Mouse (Mus musculus) large intestine, adult 2 months (tissue): ENCODE measurements around the gene Otop2. TPM values are rescaled to one million over a fixed set of nuclear protein-coding genes. Genes with fewer than 3 reads are reported as not detected.

Experiments
- DNase-seq: peaks from one replicate; pipeline ENCODE4 v3.0.0-alpha.2; 2012; ENCODE audit warnings: low read depth, low spot score
- WGBS: fragments of 180-500 bp; shearing (Covaris S2); methylation state at CpG from one replicate; pipeline ENCODE4 v1.1.7; 2018; 5-methylcytosine and 5-hydroxymethylcytosine counted together
- polyA plus RNA-seq: library from polyadenylated mRNA; depleted of rRNA; stranded (reverse); fragments of >200 nt; gene quantifications from 2 replicates; pipeline ENCODE4 v1.2.3, GENCODE M21; 2012

Gene Otop2
- polyA plus RNA-seq, 1 experiment, result 0.05 TPM

DNA sequence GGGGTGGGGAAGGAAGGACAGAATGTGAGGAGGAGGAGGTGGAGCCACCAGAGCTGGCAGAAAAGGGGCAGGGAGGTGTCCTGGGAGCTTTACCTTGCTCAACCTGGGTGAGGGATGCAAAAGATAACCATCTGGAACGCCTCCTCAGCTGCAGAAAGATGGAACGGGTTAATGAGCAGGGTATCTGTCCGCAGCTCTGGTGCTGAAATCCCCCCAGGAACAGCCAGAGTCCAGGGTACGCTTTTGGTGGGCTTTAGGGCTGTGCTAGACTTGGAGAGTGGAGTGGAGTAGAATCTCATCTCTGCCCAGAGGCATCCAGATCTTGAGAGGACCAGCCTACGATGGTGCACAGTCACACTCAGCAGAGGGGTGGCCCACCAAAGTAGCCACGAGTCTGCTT lies 29.2 kb downstream of the Otop2 start:
- WGBS, result 12% methylated on average over 6 of the region's 6 CpGs
- DNase-seq, result no peak

GRCm38 (mm10) chr11:115337350-115337749 lies 30.4 kb downstream of the Otop2 start:
- WGBS, result 23% methylated on average over 3 of the region's 3 CpGs
- DNase-seq, result no peak

GRCm38 (mm10) chr11:115337826-115338225 lies 30.9 kb downstream of the Otop2 start:
- WGBS, result 29% methylated on average over 1 of the region's 1 CpGs
- no peak for DNase-seq

DNA sequence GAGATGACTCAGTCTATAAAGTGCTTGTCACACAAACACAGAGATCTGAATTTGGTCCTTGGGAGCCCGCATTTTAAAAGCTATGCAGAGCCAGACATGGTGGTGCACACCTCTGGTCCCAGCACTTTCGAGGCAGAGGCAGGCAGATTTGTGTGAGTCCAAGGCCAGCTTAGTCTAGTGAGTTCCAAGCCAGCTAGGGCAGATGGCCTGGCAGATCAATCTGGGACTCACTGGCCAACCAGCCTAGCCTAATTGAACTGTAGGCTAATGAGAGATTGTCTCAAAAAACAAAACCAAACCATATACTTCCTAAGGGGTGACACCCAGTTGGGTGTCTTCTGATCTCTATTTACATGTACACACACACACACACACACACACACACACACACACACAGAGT lies 34.3 kb downstream of the Otop2 start:
- WGBS, result 39% methylated on average over 2 of the region's 2 CpGs
- no peak for DNase-seq

- no peak for DNase-seq
- WGBS, result 31% methylated on average over 6 of the region's 6 CpGs
Measured at GRCm38 (mm10) chr11:115341866-115342265, 34.9 kb downstream of the Otop2 start.

DNA sequence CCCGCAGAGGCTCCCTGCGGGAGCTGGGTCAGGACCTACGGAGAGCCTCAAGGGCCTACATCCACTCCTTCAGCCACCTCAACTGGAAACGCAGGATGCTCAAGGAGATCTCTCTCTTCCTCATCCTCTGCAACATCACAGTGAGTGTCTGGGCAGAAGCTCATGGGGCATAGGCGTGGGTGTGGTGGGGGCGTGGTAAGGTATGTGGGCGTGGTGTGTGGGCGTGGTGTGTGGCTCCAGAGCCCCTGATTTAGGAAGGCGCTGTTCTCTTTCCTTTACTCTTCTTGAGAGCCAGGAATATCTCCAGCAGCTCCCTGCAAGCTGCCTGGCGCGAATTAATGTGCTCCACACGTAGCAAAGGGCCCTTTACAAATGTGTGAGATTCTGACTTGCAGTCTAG lies 38.0 kb downstream of the Otop2 start:
- DNase-seq, result no peak
- WGBS, result 25% methylated on average over 12 of the region's 12 CpGs

GRCm38 (mm10) chr11:115345515-115345914 lies 38.6 kb downstream of the Otop2 start:
- no peak for DNase-seq
- WGBS, result 47% methylated on average over 7 of the region's 7 CpGs

- no peak for DNase-seq
- 74% methylated on average over 17 of the region's 17 CpGs for WGBS
Measured at GRCm38 (mm10) chr11:115348681-115349248, 41.8 kb downstream of the Otop2 start.

DNA sequence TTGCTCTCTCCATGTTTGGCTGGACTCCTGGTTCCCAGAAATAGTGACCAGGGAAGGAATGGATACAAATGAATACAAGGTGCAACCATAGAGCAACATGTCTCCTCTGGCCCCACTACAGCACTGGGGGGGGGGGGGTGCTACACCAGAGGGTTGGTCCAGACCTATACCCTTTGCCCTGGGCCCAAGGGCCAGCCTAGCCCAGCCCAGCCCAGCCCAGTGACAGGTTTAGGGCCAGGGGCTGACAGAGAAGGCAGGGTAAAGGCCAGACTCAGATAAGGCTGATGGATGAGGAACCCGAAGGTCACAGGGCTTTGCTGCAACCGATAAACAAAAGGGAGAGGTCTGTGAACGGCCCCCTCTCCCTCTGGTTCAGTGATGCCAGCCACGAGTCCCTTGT lies 43.0 kb downstream of the Otop2 start:
- WGBS, result 80% methylated on average over 4 of the region's 4 CpGs
- no peak for DNase-seq

DNA sequence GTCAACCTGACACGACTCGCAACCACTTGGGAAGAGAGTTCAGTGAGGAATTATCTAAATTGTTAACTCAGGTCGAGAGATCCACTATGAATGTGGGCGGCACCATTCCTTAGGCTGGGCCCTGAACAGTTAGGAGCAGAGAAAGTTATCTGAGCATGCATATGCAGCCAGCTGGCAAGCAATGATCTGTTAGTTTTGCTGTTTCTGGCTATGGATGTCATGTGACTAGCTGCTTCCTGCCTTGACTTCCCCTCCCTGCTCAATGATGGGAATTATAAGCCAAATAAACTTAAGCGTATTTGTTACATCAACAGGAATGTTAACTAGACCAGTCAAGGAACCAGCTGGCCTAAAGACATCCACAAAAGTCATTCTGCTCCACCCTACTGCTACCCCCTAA lies 46.4 kb downstream of the Otop2 start:
- DNase-seq, result no peak
- 90% methylated on average over 5 of the region's 5 CpGs for WGBS

GRCm38 (mm10) chr11:115354183-115354582 lies 47.2 kb downstream of the Otop2 start:
- WGBS, result 10% methylated on average over 8 of the region's 8 CpGs
- DNase-seq, result no peak

GRCm38 (mm10) chr11:115358468-115358867 lies 51.5 kb downstream of the Otop2 start:
- WGBS, result 13% methylated on average over 5 of the region's 5 CpGs
- no peak for DNase-seq

DNA sequence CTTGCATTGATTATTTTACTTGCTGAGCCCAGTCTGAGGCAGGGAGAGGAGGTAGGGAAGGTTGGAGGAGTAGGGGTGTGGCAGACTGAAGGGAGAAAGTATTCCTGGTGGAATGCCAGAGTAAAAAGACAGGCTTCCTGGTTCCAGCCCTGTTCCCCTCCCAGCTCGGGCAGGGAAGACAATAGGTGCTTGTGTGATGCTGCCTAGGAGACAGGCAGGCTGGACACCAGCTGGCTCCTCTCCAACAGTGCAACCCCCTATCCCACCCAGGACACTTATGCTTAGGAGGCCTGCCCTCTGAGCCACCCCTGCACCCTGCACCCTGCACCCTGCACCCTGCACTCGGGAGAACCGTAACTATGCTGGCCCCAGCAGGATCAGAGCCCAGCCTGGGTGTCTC lies 52.3 kb downstream of the Otop2 start:
- no peak for DNase-seq
- WGBS, result 21% methylated on average over 3 of the region's 3 CpGs

GRCm38 (mm10) chr11:115359726-115360125 lies 52.8 kb downstream of the Otop2 start:
- DNase-seq, result no peak
- 22% methylated on average over 6 of the region's 6 CpGs for WGBS

DNA sequence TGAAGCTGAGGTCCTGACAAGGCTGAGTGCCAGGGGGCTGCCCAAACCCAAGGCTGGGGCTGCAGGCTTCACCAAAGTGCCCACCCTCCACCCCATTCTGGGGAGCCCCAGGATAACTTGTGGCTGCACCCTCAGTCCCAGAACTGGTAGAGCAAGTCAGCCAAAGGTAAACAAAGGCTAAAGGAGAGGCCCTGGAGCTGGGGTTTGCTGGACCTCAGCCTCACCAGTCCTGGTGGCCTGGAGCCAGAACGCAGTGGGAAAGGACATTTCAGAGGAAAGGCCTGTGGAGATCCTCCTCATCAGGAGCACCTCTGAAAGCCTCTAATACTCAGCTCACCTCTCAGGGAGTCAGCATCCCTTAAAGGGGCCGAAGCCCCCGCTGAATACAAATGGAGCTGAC lies 57.2 kb downstream of the Otop2 start:
- DNase-seq, result no peak
- 70% methylated on average over 3 of the region's 3 CpGs for WGBS

- no peak for DNase-seq
- WGBS, result 45% methylated on average over 7 of the region's 7 CpGs
Measured at GRCm38 (mm10) chr11:115366039-115366705, 59.2 kb downstream of the Otop2 start.

- WGBS, result 6% methylated on average over 28 of the region's 28 CpGs
- DNase-seq, result no peak
Measured at GRCm38 (mm10) chr11:115366706-115367394, 59.9 kb downstream of the Otop2 start.

- DNase-seq, result no peak
- WGBS, result under 1% methylated on average over 39 of the region's 39 CpGs
Measured at GRCm38 (mm10) chr11:115367395-115367944, 60.5 kb downstream of the Otop2 start, which contains the start of gene Hid1. TSS of gene Hid1 (minus strand) at chr11:115367756.

- 65% methylated on average over 7 of the region's 7 CpGs for WGBS
- DNase-seq, result no peak
Measured at GRCm38 (mm10) chr11:115370368-115370767, 63.4 kb downstream of the Otop2 start.

DNA sequence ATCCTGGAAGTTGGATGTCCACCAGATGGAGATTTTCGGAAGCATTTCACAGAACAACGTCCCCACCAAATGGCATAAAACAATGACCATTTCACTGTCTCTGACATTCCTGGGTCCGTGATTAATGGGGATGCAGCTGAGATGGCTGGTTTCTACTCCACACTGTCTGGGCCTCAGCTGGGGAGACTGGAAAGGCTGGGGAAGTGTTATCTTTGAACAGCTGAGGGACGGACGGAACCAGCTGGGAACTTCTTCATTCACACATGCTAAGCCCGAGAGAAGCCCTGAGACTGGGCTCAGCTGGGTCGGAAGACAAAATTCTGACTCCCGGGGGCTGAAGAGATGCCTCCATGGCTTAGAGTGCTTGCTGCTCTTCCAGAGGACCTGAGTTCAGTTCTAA lies 64.4 kb downstream of the Otop2 start:
- no peak for DNase-seq
- WGBS, result 79% methylated on average over 8 of the region's 8 CpGs

DNA sequence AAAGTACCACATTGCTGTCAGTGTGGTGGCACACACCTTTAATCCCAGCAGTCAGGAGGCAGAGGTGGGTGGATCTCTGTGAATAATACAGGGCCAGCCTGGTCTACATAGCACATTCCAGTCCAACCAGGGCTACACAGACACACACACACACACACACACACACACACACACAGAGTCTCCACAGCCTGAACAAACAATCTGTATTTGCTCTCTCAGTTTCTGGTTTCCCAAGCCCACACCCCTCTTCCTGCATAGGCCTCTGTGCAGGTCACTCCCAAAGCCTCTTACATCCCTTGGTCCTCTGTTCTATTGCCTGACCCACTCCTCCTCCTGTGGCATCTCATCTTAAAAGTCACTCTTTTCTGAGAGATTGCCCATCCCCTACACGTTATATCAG lies 65.1 kb downstream of the Otop2 start:
- 80% methylated on average over 1 of the region's 1 CpGs for WGBS
- no peak for DNase-seq
